Mouse (Mus musculus) Patski (cell line): ENCODE results near the gene Zfp697. TPM values are rescaled to one million over a fixed set of nuclear protein-coding genes. Genes with fewer than 3 reads are reported as not detected.

Source experiments
- ATAC-seq: fragments of 100-300 bp; one replicate; pipeline ENCODE4 v1.8.0; 2021
- CTCF ChIA-PET: fragments of 350-600 bp; sonication (Branson Sonifier 250); formaldehyde crosslinking; loops from one replicate; lab custom pipeline; 2022; ENCODE audit warnings: inconsistent platforms; lab: Charles Lee
- POLR2A ChIA-PET: fragments of 350-600 bp; sonication (Branson Sonifier 250); formaldehyde crosslinking; loops from one replicate; lab custom pipeline; 2022; ENCODE audit warnings: antibody characterized with exemption, inconsistent platforms; lab: Charles Lee
- DNase-seq: peaks from one replicate; pipeline ENCODE4 v3.0.0-alpha.2; 2011; ENCODE audit warnings: low read depth, low spot score
- H3K27me3 ChIP-seq: fragments of 371-371 bp; one replicate; pipeline ENCODE4 v1.5.1; 2021
- CTCF ChIP-seq: fragments of 100-300 bp; IDR thresholded peaks from one replicate; pipeline ENCODE4 v1.5.1; 2021
- in situ Hi-C: fragments of 300-500 bp; cut with MboI; formaldehyde crosslinking; loops from 3 replicates; pipeline ENCODE4 v1.11.1; 2018; ENCODE audit warnings: low pct_unique_long_range_greater_than_20kb, mixed read lengths
- polyA plus RNA-seq: library from polyadenylated mRNA; unstranded; gene quantifications from one replicate; pipeline ENCODE4 v1.2.3, GENCODE M21; 2021

The Zfp697 gene
- polyA plus RNA-seq, 1 experiment from 2014 or later = 21.4 TPM

GRCm38 (mm10) chr3:98413733-98414132, 31.5 kb downstream of the Zfp697 start:
- no peak for ATAC-seq
- TF ChIP-seq CTCF = no peak
- POLR2A ChIA-PET = interaction anchor here (1.5 kb wide), 1 partner anchor 31 kb away, joined by 4 read pairs; no protein-coding TSS in a partner anchor
- no peaks in the 10 kb centered on the region for H3K27me3 ChIP-seq
- CTCF ChIA-PET = interaction anchor here (1.0 to 3.6 kb wide), 4 partner anchors 18 to 35 kb away, joined by 3 to 25 read pairs (median 6); no protein-coding TSS in a partner anchor
- in situ Hi-C loops = loop anchor here (10.0 kb wide), 1 partner anchor 369 kb away; no protein-coding TSS in a partner anchor
- no peak for DNase-seq

- in situ Hi-C loops = loop anchor here (10.0 kb wide), 1 partner anchor 369 kb away; no protein-coding TSS in a partner anchor
- ATAC-seq (no peak), DNase-seq (no peak)
- CTCF ChIA-PET = interaction anchor here (1.0 to 3.6 kb wide), 3 partner anchors 23 to 35 kb away, joined by 3 to 25 read pairs (median 5); no protein-coding TSS in a partner anchor
- POLR2A ChIA-PET = interaction anchor here (0.8 to 1.1 kb wide), 2 partner anchors 27 to 32 kb away, joined by 3 to 4 read pairs; partner anchors contain the start of gene Zfp697
- no peaks in the 10 kb centered on the region for H3K27me3 ChIP-seq
- no peak for TF ChIP-seq CTCF
These were observed 32.0 kb downstream of the Zfp697 start for GRCm38 (mm10) chr3:98414296-98414695.

DNA sequence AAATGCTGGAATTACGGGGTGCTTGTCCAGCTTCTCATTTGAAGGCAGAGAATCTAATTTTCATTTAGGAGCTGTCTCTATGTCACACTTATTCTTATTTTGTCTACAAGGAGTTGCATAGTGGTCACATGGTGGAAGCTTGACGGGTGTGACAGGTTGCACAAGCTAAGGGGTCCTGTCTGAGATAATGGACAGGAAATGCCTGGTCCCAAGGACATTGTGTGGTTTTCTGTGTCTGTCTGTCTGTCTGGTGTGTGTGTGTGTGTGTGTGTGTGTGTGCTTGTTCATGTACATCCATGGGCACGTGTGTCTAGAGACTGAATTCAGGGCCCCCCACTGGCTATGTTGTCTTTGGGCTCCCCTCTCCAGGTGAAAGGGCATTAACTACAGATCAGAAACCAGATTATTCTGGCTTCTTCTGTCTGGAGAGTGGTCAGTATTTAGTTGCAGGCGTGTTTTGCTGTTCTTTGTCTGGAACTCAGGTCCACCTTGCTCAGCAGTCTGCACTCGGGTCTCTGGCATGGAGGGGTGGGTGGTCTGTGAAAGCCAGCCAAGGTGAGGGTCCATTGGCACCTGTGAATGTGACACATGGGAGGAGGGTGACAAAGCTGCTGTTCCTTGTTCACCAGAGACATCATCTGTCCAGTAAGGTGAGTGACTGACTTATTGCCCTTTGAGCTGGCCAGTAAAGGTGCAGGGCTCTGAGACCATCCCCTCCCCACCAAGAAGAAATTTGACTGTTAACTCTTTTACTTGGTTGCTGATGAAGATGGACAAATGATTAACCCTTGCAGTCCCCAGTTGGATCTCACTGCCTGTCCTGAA, 34.4 kb downstream of the Zfp697 start:
- no peak for TF ChIP-seq CTCF
- ChIA-PET POLR2A (interaction anchor here (1.1 to 4.5 kb wide), 3 partner anchors 15 to 33 kb away, joined by 3 to 26 read pairs (median 3); partner anchors contain the start of gene Zfp697), CTCF (interaction anchor here (1.6 to 2.5 kb wide), 2 partner anchors 26 to 33 kb away, joined by 3 to 11 read pairs; partner anchors contain the start of gene Zfp697)
- no peaks in the 10 kb centered on the region for H3K27me3 ChIP-seq
- peak; percentile 20 for DNase-seq
- in situ Hi-C loops = loop anchor here (5.0 to 10.0 kb wide), 2 partner anchors 34 to 372 kb away; partner anchors contain the start of gene Zfp697
- ATAC-seq = no peak

DNA sequence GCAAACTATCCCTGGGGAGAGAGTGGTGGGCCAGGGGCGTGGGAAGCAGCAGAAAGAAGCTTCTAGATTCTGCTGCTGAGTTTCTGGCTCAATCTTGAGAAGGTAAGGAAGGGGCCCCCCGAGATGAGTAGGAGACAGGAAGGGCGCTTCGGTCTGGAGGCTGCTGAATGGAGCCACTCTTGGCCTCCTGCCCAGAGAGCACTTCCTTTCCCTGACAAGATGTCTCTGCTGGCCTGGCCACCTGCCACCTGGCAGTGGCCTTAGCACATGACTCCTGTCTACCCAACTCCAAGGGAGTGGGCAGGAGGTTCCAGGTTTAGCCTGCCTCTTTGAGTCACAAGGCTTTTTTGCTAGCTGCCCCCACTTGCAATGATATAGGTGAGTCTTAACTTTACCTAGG, 35.1 kb downstream of the Zfp697 start:
- no peak for TF ChIP-seq CTCF
- in situ Hi-C loops = loop anchor here (5.0 to 10.0 kb wide), 2 partner anchors 35 to 373 kb away; partner anchors contain the start of gene Zfp697
- H3K27me3 ChIP-seq = no peaks in the 10 kb centered on the region
- DNase-seq (peak; percentile 95), ATAC-seq (peak; percentile 51)
- POLR2A ChIA-PET = interaction anchor here (1.1 to 4.5 kb wide), 3 partner anchors 14 to 34 kb away, joined by 3 to 26 read pairs (median 3); partner anchors contain the start of gene Zfp697
- CTCF ChIA-PET = interaction anchor here (1.6 to 2.5 kb wide), 2 partner anchors 27 to 34 kb away, joined by 3 to 11 read pairs; partner anchors contain the start of gene Zfp697

- peak; percentile 95 for DNase-seq
- in situ Hi-C loops = loop anchor here (5.0 to 10.0 kb wide), 2 partner anchors 37 to 374 kb away; partner anchors contain the start of gene Zfp697
- no peak for TF ChIP-seq CTCF
- ATAC-seq = peak; percentile 57
- no peaks in the 10 kb centered on the region for H3K27me3 ChIP-seq
- POLR2A ChIA-PET = interaction anchor here (0.6 to 4.5 kb wide), 2 partner anchors 31 to 35 kb away, joined by 3 to 26 read pairs; partner anchors contain the start of gene Zfp697
- CTCF ChIA-PET = interaction anchor here (0.9 to 3.4 kb wide), 10 partner anchors 9 to 195 kb away, joined by 3 to 11 read pairs (median 4); partner anchors contain the start of gene Zfp697
These were observed 36.9 kb downstream of the Zfp697 start for GRCm38 (mm10) chr3:98418991-98419785.

- CTCF ChIA-PET = interaction anchor here (1.1 to 3.4 kb wide), 6 partner anchors 9 to 65 kb away, joined by 3 to 11 read pairs (median 6); partner anchors contain the start of gene Zfp697
These were observed 37.5 kb downstream of the Zfp697 start for GRCm38 (mm10) chr3:98419786-98420070.

DNA sequence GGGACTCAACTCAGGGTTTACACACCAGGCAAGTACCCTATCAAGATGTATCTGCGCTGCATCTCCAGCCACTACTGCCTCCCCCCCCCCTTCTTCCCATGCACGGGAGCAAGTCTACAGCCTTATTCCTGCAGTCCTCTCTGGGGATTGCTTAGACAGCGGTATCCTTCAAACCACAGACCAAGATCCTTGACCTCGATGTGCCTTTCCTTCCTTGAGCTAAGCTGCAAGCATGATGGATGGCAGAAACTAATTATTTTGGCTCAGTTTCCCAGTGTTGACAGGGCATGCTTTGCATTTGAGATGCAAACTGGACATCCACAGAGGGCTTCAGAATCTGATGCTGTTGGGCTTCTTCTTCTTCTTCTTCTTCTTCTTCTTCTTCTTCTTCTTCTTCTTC, 40.7 kb downstream of the Zfp697 start:
- TF ChIP-seq CTCF = no peak
- ATAC-seq (no peak), DNase-seq (no peak)
- in situ Hi-C loops = no loop called here
- H3K27me3 ChIP-seq = no peaks in the 10 kb centered on the region
- POLR2A ChIA-PET = interaction anchor here (1.4 kb wide), 1 partner anchor 68 kb away, joined by 3 read pairs; no protein-coding TSS in a partner anchor
- CTCF ChIA-PET = no interaction called here

More at GRCm38 (mm10) chr3:98419786-98420070, 37.5 kb downstream of the Zfp697 start:
- ATAC-seq = peak; percentile 70
- in situ Hi-C loops = loop anchor here (5.0 to 10.0 kb wide), 2 partner anchors 37 to 375 kb away; partner anchors contain the start of gene Zfp697
- no peak for DNase-seq
- POLR2A ChIA-PET = interaction anchor here (4.5 kb wide), 1 partner anchor 36 kb away, joined by 26 read pairs; the partner anchor contains the start of gene Zfp697
- no peak for TF ChIP-seq CTCF
- H3K27me3 ChIP-seq = no peaks in the 10 kb centered on the region

DNA sequence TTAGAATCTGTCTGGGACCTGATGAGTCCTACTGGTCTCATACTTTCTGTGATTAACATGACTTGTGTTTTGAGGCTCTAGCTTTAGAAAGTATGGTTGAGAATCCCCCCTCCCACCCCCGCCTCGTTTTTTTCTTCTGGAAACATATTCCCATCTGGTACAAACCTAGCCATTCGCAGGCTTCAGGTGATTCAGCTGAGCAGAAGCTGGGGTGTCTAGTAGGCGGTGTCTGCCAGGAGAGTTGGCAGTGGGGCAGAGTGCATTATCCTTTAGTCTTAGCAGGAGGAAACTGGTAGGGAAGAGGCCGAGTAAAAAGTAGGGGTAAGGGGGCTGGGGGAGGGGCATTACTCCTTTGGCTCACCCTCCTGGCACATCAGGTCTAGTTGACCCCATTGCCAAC, 44.5 kb downstream of the Zfp697 start:
- in situ Hi-C loops = no loop called here
- ChIA-PET POLR2A (no interaction called here), CTCF (no interaction called here)
- no peak for ATAC-seq
- TF ChIP-seq CTCF = no peak
- H3K27me3 ChIP-seq = no peaks in the 10 kb centered on the region
- no peak for DNase-seq

GRCm38 (mm10) chr3:98427260-98427599, 45.0 kb downstream of the Zfp697 start:
- no peak for TF ChIP-seq CTCF
- CTCF ChIA-PET = no interaction called here

More at GRCm38 (mm10) chr3:98427260-98427599, 45.0 kb downstream of the Zfp697 start:
- H3K27me3 ChIP-seq = no peaks in the 10 kb centered on the region
- ATAC-seq (no peak), DNase-seq (no peak)
- POLR2A ChIA-PET = no interaction called here
- in situ Hi-C loops = no loop called here
